Mouse (Mus musculus): ENCODE results near the gene Fbxw11.
A peak's percentile ranks its signal among the peaks of the same experiment; 100 is the strongest.
"Not testable (repeated sequence)": the region's sequence is repeated elsewhere in the genome, so short reads cannot be mapped to it uniquely, and the experiment has no call there.

The Fbxw11 gene

DNA sequence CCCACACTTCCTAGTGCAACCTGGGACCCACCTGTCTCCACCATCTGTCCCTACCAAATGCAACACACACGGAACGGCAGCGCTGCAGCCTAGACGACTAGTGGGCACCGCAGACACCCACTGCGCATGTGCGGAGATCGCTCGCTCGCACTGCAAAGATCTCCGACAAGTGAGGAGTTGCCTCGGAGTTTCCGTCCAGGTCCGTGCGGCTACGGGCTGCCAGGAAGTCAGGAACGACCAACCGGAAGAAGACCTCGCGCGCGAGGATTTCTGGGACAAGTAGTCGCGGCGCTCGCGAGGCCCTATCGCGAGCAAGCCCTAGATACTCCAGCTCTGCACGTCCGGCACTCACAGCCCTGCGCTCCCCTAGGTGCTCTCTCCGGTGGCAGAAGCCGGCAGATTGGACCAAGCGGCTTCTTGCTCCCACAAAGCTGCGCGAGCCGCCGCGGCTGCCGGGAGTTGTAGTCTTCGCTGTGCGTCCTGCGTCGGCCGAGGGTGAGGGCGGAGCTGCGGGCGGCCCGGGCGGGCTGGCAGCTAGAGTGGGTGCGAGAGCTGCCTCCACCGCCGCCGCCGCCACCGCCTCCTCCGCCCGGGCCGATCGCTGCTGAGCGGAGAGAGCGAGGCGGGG, at the start of gene Fbxw11:
Fbxw11 (plus strand) TSS at position 476 of the 628 bp plus-strand sequence.
- DNase-seq (ENCODE audit: low spot score): peak; percentile 89

GRCm38 (mm10) chr11:32593081-32593480, 49.4 kb upstream of the Fbxw11 start:
- no peak for DNase-seq (ENCODE audit: low spot score)

DNA sequence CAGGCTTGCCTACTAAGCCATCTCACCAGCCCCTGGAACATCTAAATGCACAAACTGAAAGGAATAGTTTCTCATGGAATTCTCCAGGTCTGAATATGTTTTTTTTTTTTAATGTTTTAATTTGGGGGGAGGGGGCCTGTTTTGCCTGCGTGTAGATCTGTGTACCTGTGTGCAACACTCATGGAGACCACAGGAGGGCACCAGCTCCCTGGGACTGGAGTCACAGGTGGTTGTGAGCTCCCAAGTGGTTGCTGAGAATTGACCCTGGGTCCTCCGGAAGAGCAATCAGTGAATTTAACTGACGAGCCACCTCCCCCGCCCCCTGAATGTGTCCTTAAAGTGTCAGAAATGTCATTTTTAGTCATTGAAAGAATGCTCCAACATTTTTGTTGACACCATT, 48.4 kb upstream of the Fbxw11 start:
- DNase-seq (ENCODE audit: low spot score): no peak

GRCm38 (mm10) chr11:32600371-32600770, 42.2 kb upstream of the Fbxw11 start:
- DNase-seq (ENCODE audit: low spot score): no peak

DNA sequence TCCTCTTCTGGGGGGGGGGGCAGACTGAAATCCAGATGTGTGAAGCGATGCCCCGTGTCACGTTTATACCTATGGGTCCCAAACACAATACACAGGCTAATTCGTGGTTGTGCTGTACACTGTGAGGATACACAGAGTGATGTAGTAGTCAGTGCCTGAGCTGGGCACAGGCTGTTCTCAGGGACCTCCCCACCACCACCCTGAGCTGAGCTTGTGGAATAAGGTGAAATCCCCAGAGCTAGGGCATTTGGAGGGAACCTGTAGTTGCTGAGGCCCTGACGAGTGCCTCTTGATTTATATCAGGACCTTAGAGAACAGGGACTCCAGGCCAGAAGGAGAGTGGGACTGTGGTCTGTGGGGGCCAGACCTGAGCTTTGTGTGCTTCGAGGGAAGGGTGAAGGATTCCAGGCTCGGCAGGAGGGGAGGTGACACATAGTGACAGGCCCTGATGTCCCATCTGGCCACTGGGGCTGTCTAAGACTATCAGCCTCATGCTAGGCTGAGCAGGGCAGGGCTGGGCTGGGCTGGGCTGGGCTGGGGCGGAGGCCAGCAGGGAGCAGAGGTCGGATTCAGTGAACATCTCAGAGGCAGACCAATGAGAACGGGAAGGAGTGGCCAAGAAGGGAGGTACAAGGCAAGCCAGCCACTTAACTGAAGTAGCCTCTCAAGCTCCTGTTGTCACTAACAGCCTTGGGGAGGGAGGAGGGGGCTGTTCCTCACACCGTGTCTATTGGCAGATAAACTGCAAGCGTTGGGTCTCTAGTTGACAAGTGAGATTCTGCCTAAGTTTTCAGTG, 40.8 kb upstream of the Fbxw11 start:
- DNase-seq (ENCODE audit: low spot score): no peak

GRCm38 (mm10) chr11:32604663-32605062, 37.9 kb upstream of the Fbxw11 start:
- no peak for DNase-seq (ENCODE audit: low spot score)

DNA sequence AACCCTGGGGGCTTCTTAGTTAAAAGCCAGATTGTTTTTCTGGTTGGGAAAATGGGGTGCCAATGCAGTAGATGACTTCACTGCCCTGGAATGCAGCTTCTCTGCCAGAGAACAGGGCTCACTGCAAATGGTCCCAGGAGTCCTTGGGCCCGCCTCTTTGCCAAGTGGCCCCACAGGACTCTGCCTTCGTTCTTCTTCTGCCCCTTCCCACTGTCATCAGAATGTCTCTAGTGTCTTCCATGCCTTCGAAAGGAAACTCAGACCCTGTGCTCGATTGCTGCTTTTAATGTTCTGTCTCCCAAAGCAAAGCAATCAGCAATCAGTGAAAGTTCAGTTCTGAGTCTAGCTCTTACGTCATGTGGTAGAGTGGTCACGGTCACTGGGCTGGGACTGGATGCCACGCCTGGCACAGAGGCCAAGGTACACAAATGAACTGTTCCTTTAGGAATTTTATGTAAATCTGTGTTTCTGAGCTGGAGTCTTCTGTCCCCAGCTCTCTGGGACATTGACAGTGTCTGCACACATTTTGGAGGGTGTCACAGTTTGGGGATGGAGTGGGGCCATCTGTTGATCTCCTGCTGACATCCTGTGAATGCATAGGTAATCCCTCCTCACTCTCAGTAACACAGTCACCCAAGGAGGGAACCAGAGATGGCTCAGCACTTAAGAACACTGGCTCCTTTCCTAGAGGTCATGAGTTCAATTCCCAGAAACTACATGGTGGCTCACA, 37.2 kb upstream of the Fbxw11 start:
- DNase-seq (ENCODE audit: low spot score): no peak

GRCm38 (mm10) chr11:32605907-32606306, 36.6 kb upstream of the Fbxw11 start:
- DNase-seq (ENCODE audit: low spot score): no peak

DNA sequence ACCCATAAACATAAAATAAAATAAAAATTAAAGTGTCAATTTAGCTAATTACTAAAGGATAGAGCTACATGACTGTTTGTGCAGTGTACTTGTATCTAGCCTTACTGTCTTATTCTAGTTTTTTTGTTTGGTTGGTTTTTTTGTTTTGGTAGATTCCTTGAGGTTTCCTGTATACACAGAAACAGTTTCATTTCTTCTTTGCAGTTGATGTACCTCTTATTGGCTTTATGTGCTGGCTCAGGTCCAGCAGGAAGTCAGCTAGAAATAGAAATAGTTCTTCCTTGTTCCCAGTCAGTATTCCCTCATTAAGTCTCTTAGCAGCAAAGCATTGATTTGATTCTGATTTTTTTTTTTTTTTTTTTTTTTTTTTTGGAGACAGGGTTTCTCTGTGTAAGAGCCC, 35.2 kb upstream of the Fbxw11 start:
- DNase-seq (ENCODE audit: low spot score): no peak

GRCm38 (mm10) chr11:32610616-32611015, 31.9 kb upstream of the Fbxw11 start:
- DNase-seq (ENCODE audit: low spot score): no peak

- DNase-seq (ENCODE audit: low spot score): no peak
These were observed 30.2 kb upstream of the Fbxw11 start for GRCm38 (mm10) chr11:32612304-32612703.

- DNase-seq (ENCODE audit: low spot score): no peak
These were observed 28.1 kb upstream of the Fbxw11 start for GRCm38 (mm10) chr11:32614463-32614862.

- no peak for DNase-seq (ENCODE audit: low spot score)
These were observed 27.0 kb upstream of the Fbxw11 start for GRCm38 (mm10) chr11:32615561-32615960.

DNA sequence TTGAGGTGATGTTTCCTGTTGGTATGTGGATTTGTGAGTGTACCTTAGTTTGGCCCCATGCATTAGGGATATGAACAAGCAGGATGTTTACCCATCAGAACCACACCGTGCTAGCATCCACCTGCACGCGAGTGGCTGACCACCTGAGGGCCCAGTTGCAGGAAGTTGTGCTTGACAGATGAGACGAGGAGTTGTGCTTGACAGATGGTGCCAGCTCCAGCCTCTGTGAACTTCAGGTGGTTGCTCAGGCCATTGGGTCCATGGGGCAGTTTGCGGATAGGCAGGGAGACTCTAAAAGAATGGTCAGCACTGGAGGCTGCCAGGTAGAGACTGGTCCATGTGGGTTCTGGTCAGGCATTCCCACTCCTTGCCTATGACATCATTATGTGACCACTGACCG, 26.4 kb upstream of the Fbxw11 start:
- no peak for DNase-seq (ENCODE audit: low spot score)

- no peak for DNase-seq (ENCODE audit: low spot score)
These were observed 24.5 kb upstream of the Fbxw11 start for GRCm38 (mm10) chr11:32618036-32618435.

GRCm38 (mm10) chr11:32618641-32619040, 23.9 kb upstream of the Fbxw11 start:
- DNase-seq (ENCODE audit: low spot score): not testable (repeated sequence)

GRCm38 (mm10) chr11:32619257-32619816, 23.2 kb upstream of the Fbxw11 start:
- DNase-seq (ENCODE audit: low spot score): no peak

- DNase-seq (ENCODE audit: low spot score): no peak
These were observed 22.6 kb upstream of the Fbxw11 start for GRCm38 (mm10) chr11:32619866-32620456.

DNA sequence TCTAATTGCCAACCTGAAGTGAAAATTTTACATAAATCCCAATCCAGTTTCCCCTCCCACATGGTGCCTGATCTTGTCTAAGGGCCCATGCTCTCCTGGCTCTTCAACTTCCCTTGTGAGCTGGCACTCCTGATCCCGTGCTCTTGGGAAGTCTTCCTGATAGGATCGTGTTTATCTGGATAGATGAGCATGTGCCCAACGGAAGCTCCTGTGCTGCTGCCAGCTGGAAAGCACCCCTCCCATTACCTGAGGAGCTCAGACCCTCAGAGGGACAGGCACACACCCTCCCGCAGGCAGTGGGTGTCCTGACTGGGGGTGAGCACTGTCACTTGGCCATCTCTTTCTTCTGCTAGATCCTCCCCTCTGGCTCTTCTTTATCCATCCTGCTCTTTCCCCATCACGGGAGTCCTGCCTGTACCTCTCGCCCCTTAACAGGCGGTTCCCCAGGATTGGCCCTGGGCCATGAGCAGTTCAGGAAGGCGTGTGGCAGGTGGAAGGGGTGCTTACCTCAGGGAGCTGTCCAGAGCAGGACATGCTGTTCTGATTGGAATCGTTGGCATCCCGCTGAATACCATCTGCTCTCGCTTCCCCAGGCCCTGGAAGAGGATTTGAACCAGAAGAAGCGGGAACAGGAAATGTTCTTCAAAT, 20.6 kb upstream of the Fbxw11 start:
- DNase-seq (ENCODE audit: low spot score): no peak

DNA sequence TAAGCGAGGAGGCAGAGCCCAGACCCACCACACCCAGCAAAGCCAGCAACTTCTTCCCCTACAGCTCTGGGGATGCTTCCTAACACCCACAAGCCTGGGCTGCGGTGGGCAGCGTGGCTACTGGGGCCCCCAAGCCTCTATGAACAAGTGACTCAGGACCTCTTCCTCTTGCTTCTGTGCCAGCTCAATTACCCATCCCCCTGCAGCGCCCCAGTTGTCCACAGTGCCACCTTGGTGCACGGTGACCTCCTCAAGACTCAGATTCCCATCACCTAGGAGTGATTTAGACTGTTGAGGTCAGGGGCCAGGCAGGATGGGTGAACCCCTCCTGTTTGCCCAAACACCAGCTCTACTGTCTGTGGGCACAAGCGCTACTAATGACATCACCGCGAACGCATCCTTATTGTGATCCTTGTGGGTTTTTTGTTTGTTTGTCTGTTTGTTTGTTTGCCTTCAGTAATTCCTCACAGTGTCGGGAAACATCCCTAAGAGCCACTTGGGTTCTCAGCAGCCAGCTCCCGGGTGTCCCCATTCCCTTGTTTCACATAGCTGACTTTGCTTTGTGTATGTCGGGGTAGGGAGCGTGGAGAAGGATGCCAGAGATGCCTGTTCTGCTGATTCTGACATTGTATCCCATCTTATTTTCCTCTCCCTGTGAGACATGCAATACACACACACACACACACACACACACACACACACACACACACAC, 19.9 kb upstream of the Fbxw11 start:
- no peak for DNase-seq (ENCODE audit: low spot score)

GRCm38 (mm10) chr11:32623236-32623635, 19.3 kb upstream of the Fbxw11 start:
- DNase-seq (ENCODE audit: low spot score): no peak

Measured in urinary bladder, postnatal 25 days (tissue).